Mouse (Mus musculus): Measurements from ENCODE around the gene Cyth2.

Gene Cyth2

DNA sequence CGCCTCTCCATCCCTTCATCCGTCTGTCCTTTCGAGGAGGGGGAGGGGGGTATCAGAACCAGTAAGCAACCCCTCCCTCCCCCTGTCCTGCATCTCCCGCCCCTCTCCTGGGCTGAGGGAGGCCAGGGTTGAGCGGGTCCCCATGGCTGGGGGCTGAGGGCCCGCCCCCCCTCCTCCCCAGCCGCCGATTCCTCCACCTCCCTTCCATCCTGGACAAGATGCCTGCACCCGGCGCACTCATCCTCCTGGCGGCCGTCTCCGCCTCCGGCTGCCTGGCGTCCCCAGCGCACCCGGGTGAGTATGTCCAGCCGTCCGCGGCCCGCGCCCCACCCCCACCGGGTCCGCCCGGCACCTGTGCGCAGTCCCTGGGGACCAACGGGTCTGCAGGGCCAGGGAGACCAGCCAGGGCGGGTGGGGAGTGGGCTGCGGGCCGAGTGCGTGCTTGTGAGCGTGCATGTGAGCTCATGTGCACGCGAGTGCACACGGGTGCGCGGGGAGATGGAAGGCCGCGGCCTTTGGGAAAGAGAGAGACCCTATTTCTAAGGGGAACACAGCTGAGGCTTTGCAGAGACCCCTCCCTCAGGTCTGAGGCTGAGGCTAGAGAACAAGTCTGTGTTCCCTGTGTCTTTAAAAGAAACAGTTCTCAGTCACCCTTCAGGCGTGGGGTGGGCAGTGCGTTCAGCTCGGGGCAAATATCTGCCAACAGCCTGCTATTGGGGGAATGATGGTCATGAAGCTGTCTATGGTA is 28.8 kb downstream of the Cyth2 start:
- in situ Hi-C loops (cut with MboI): no loop called here

DNA sequence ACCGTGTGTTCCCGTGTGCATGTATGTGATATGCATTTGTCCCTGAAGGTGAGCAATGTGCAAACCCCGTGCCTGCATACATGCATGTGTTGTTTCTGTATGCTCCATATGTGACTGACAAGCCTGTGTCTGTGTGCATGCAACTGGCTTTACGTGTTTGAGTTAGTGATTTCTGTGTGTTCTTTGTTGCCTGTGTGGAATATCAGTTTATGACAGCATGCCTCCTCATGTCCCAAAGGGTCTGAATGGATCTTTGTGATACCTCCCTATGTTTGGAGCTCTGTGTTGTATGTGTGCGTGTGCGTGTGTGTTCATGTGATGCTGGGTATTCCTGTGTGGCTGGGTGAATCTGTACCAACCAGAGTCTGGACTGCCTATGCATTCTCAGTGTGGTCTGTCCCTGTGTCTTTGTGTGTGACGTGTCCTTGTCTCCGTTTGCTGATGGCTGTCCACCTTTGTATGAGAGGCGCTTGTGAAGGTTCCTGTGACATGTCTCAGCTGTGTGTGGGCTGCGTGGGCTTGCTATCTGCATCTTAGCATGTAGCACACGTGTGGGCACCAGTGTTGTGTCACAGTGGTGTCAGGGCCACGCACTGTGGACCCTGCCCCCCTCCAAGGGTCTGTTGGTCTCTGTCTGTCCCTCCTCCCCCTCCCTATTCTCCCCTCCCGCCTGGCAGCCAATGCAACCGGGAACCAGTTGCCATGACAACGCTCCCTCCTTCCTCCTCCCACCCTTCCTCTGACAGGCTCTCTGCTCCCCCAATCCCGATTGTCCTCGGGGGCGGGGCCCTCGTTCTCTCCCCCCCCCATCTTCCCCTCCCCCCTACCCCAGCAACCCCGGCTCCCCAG is 29.6 kb downstream of the Cyth2 start, which contains the start of gene Sult2b1:
TSS of gene Sult2b1 (minus strand) at position 146 of the 849 bp plus-strand sequence.
- in situ Hi-C loops (cut with MboI): no loop called here

DNA sequence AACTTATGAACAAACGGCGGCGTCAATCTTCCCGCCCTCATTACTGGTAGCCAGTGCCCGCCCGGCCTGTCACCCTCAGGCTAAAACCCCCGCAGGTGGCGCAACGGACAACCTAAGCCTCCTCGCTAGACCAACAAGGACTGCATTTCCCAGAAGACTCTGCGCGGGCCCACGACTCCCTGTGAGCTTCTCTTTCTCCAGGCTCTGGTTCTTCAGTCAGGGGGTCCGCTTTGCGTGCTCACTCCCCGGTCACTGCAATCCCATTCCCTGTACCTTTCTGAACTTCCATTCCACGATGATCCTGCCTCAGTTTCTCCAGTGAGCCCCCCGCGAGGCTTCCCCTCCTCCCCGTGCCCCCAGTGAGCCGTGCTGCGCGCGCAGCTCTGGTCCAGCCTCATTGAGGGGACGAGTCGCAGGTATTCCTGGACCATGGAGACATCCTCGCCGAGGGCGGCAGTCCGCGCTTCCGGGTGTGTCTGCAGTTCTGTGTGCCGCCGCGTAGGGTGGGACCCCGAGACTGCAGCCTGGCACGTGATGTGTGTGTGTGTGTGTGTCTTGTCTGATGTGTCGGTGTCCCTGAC is 30.8 kb downstream of the Cyth2 start, which contains the start of gene Lmtk3:
TSS of gene Lmtk3 (plus strand) at position 228 of the 581 bp plus-strand sequence.
- in situ Hi-C loops (cut with MboI): no loop called here

DNA sequence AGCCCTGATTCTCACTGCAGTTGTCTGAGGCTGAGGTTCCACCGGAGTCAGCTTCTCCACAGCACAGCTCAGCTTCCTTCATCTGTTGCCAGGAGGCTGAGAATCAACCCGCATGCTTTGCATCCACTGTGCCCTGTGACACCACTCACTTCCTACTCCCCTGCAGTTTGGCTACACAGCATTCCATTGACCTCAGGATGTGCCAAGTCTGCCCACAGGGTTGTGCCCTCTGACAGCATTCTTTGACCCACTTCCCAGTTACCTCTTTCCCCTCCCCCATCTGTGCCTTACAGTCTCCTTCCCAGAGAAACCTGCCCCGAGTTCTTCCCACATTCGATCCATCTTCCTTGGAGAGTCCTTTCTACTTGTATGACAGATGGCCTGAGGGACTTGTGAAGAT is 32.1 kb downstream of the Cyth2 start:
- in situ Hi-C loops (cut with MboI): no loop called here

DNA sequence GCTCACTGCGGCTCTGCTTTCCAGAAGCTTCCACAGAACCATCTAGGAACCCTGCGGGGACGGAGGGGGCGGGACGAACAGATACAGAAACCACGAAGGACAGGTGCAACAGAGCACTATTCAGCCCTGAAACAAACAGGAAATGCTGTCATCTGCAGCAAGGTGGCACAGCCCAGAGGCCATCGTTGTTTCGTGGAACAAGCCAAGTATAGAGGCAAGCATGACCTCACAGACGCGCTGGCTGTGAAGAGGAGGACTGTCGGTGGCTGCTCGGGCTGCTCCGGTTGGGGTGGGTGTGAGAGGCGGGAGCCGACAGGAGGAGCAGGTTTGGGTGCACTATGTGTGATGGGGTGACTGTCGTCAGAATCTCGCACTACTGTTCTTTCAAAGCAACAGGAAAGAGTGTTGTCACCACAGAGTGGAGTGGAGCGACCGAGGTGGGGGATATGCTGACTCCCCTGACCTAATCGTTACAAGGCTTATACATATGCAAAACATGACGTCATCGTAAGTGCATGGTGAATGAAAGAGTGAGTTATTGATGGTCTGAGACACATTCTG is 35.2 kb downstream of the Cyth2 start:
- in situ Hi-C loops (cut with MboI): no loop called here

DNA sequence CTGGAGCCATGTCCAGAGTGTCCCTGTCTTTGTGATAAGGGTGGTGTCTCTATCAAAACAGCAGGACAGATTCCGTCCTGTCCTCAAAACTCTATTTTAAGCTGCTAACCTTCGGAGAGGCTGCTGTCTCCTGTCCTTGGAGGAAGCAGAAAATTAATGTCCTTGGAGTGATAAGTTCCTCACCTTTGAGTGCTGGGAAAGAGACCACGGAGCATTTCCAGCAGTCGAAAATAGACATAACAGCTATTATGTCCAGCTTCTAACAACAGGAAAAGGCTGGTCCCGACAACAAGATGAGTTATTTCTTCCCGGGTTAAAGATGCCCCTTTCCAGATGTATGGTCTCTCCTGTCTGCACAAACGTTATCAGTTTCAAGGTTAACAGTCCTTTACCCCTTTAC is 39.1 kb downstream of the Cyth2 start:
- in situ Hi-C loops (cut with MboI): no loop called here

DNA sequence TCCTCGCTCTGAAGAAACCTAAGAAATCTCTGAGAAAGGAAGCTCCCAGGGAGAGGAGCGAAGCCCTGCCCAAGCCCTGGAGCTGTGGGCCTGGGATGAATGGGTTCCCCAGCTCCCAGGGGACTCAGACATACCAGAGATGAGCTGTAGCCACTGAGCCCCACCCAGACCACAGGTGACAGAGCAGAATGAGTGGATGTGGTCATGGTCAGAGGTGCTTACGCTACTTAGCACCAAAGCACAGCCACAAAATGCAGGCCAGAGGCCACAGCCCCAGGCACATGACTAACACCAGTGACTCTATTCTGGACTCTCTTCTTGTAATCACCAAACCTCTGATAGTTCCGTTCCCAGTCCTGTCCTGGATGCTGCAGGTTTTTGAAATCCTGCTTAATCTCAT is 43.3 kb downstream of the Cyth2 start:
- in situ Hi-C loops (cut with MboI): no loop called here

DNA sequence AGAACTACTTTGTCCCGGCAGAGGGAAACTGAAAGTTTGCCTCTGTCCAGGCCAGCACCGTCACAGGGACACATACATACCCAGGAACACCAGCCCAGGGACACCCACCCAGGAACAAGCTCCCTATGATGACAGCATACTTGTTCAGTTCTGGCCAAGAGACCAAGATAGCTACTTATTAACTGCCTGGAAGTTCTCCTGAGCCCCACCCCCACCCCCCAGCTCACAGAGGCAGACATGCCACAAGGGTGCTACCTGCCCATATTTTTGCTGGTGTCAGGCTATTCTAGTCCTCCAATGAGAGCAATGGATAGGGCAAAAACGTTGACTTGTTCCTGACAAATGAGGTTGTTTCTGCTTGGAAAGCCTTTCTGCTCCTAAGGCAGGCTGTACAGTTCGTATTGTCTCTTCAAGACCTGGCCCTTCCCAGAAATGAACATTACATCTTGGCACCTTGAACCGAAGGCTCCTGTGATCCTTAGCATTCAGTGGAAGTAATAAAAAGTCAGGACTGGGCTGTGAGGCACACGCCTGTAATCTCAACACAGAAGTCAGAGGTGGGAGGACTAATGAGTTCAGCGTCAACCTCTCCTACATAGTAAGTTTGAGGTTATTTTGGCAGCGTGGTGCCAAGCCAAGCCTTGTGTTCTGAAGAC is 43.8 kb downstream of the Cyth2 start:
- in situ Hi-C loops (cut with MboI): no loop called here

DNA sequence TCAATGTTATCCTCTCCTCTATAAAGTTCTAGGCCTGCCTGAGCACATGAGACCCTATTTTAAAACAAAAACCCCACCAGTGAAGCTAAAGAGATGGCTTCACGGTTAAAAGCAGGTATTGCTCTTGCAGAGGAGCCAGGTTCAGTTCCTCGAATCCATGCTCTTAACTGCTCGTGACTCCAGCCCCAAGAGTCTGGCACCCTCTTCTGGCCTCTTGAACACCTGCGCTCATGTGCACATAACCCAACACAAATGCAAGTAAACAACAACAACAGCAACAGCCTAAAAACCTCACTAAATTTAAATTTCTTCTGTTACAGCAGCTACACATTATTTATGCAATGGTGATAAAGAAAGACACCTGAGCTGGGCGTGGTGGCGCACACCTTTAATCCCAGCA is 46.9 kb downstream of the Cyth2 start:
- in situ Hi-C loops (cut with MboI): no loop called here

DNA sequence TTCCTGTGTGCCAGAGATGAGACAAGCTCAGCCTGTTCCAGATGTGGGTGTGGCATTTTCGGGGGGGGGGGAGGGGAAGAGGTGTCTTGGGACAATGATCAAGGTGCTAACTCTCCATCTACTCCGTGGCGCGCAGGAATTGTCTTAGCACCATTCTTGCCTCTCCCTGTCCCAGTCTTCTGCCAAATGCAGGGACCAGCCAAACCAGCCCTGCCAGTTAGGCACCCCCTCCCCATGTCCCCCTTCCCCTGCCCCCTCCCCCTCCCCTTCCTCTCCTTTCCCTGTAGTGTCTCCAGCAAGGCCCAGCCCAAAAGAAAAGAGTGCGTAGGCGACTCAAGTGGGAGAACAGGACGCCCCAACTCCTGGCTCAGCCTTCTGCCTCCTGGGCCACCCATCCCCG is 47.6 kb downstream of the Cyth2 start:
- in situ Hi-C loops (cut with MboI): no loop called here

DNA sequence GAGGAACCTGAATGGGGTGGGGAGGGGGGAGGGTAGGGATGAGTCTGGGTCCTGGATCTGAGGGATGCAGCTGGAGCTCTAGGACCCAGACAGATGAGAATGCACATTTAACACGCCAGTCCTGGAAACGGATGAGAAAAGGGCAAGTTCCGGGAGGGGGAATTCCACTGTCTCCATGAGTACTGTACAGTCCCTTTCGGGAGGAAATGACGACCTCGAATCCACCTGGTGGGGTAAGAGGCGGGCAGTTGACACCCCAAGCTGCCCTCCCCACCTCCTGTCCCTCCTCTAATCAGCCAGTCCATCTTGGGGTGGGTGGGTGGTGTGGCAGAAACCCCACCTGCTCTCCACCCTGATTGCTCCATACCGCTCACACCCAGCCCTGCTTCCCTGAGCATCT is 48.4 kb downstream of the Cyth2 start:
- in situ Hi-C loops (cut with MboI): no loop called here

DNA sequence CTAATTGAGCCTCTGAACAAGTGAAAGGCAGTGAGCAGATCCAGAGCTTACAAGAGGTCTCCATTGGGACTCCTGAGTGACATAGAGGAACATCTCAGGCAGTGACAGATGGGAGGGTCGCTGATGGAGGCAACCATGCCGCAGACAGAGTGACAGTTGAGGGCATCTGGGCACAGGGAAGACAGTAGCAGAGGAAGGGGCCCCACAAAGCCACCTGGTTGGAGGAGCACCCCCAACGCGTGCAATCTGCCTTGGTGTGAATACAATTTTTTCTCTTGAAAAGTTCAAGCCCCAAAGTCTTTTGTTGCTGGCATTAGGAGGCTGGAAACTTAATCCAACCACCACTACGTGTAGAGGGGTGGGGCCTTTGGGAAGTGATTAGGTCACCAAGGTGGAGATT is 54.2 kb downstream of the Cyth2 start:
- in situ Hi-C loops (cut with MboI): no loop called here

DNA sequence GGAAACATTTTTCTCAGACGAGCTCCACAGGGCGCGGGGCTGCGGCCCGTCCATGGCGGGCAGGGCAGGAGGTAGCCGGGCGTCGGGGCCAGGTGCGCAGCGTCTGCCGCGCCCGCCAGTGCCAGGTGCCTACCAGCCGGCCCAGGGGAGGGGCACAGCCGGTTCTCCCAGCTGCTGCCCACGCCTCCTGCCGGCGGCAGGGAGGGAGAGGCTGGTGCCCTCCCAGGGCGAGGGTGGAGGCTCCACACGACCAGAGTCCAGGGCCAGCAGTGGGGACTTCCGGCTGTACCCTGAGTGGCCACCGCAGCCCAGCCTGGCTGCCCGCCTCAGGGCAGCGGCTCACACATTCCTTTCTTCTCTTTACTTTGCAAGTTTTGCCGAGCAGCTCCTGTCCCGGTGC is 55.0 kb downstream of the Cyth2 start:
- in situ Hi-C loops (cut with MboI): no loop called here
